Mouse (Mus musculus): ENCODE measurements around the gene Epb41.

Epb41 gene

DNA sequence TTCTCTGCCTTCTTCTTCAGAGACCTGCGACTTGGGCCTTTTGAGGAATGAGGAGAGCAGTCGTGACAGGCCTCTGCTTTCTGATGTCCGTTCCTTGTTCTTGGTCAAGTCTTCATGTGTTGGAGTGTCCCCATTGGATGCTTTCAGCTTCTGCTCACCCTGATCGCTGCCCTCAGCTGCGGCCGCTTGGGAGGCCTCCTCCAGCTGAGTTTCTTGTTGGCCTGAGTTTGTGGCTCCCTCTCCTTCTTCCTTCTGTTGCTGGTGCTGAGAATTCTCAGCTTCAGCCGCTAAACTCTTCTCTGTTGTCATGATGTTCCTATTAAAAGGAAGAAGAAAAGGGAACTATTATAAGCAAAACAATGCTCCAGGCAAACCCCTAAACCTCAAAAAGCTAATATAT, 68.0 kb downstream of the Epb41 start:
- no peak for DNase-seq

DNA sequence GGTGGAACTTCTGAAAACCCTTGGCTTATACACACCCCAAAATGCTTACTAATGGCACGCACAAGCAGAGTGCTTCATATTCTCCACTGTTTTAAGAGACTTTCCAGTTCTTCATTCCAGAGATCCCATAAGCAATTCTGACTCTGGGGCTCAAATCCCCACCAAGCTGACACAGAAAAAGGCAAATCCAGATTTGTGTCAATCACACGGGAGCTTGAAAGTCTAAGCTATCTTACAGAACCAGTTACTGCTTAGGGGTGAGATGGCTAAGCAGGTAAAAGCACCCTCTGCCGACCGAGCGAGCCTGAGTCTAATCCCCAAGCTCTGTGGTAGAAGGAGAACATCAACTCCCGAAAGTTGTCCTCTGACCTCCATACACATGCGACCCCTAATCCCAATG, 76.5 kb downstream of the Epb41 start:
- DNase-seq = no peak

DNA sequence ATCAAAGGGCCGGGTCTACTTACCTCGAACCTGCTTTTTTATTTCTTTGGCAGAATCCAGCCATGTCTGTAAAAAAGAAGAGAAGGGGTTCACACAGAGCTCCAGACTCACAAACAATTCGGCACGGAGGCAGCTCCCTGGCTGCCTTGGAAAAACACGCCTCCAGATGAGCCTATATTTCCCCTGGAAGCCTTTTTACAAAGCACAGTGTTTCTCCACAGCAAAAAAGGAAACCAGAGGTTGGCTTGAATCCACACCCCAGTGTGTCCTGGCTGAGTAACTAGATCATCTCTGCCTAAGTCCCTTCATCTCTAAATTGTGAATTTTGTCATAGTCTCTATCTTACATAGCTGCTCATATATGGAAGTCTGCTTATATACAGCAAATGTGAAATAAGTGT, 77.6 kb downstream of the Epb41 start:
- DNase-seq = no peak

DNA sequence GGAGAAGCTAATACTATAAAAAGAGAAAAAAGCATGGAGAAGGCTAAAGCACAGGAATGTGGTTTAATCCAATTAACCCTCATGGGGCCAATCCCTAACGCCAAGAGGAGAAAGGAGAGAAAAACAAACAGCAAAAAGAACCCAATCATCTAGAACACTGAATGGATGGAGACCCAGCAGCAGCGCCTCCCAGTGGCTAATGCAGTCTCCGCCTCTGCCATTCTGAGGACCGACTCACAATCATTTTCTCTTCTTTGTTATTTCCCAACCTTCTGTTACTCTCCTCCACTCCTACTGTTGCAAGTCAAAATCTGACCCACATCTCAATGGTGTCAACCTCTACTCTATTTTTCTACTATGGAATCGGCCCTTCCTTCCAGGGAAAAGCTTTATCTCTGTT, 78.1 kb downstream of the Epb41 start:
- no peak for DNase-seq

DNA sequence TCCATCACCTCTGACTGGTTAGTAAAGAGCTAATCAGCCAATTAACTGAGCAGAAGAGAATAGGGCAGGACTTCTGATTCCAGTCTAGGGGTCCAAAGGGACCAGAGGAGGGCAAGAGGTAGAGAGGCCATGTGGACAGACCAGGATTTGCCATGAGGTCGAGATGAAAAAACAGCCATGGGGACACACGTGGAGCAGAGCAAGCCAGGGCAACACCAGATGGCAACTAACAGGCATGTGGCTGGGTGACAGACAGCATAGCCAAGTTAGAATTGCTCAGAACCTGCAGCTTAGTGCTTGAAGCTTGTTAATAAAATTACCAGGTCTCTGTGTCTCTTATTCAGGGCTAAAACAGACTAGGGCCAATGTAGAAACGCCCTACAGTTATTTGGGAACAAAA, 81.3 kb downstream of the Epb41 start:
- DNase-seq = no peak

DNA sequence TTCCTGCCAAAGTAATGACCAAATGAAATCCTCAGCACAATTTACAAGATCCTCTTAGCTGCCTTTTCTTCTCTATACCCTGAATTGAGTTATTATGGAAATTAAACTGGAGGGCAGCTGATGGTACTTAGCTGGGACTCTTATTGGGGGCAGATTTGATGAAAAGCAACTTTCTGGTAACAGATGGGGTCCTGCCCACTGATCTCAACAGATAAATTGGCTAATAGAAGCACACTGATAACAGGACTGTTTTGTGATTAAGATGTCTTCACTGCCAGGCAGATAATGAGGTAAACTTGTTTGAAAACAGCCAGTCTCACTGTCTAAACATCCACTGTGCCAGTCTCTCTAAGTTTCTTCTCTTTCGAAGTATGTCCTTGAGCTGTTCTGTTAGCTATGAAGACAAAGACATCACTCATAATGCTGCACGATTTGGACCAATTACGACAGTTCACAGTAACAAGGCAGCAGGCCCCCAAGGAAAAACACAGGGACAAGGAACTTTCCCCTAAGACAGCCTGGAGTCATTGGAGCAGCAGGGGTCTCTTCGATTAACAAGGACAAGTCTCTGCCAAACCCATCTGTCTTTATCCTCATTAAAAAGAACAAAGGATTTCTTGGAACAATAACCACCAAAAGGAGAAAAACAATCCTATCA, 92.1 kb downstream of the Epb41 start:
- DNase-seq = no peak

DNA sequence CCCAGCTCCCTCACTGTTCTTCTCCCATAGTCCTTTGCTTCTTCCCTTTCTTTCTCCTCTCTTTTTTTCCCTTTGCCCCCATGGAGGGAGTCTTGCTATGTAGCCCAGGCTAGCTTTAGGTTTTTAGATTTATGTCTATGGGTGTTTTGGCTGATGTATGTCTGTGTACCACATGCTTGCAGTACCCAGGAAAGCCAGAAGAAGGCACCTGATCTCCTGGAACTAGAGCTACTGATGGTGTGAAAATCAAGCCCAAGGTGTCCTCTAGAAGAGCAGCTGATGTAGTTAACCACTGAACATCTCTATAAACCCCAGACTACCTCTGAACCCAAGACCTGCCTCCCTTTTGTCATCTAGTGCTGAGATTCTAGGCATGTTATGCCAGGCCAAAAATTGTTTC, 93.4 kb downstream of the Epb41 start:
- no peak for DNase-seq

GRCm38 (mm10) chr4:131977201-131977600, 97.9 kb downstream of the Epb41 start:
- DNase-seq = peak; percentile 52 to 78

DNA sequence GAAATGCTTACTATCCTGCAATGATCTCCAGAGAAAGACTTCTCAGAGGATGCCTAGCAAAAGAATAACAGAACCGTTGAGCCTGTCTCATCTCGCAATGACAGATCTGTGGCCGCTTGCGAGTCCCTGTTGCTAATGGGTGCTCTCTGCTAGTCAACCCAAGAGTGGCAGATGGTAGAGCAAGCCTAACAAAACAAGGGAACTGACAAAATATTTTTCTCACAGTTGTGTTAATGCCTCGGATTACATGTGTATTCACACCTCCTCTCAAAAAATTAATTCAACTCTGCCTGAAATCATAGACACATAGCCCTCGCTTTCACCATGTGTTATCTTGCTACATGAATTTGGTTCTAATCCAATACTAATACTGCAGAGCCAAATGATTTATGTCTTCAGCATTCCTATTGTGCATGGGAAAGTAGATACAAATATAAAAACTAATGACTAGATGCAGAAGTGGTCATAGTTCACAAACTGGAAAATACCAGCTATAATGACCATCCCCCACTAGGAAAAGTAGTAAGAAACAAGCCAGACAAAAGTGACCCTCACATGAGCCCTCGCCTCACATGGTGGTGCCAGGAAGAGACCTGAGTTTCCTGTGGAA, 104.8 kb downstream of the Epb41 start:
- DNase-seq = no peak

DNA sequence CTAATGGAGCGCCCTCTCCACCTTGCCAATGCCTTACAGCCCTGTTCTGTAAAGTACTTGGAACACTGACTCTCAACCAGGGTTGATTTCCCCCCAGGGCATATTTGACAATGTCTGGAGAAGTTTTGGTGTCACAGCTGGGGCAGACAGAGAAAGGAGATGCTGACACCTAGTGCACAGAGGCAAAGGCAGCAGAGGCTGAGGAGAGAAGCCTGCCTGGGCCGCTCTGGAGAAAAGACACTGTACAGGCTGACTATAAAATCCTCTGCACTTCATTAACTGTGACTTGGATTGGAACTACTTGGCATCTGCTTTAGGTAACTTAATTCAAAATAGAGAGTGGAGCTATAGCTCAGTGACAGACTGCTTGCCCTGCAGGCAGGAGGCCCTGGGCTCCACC, 106.2 kb downstream of the Epb41 start:
- no peak for DNase-seq

DNA sequence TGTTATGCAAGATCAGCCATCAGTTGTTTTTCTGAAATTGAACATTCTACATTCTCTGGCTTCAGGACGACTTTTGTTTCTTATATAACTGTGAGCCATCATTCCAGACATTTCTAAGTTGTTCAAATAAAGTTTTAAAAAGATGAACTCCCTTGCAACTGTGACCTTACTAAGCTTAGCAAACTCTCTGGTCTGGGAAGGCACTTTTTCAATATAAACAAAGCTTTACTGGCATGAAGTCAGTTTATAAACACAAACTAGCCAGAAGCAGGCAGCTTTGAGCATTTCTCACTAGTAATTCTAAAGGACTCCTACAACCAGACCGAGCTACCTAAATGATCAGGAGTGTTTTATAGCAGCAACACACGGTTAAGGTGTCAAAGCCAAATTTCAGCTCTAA, 118.0 kb downstream of the Epb41 start:
- DNase-seq = peak in 1 of 2 experiments; percentile 11

DNA sequence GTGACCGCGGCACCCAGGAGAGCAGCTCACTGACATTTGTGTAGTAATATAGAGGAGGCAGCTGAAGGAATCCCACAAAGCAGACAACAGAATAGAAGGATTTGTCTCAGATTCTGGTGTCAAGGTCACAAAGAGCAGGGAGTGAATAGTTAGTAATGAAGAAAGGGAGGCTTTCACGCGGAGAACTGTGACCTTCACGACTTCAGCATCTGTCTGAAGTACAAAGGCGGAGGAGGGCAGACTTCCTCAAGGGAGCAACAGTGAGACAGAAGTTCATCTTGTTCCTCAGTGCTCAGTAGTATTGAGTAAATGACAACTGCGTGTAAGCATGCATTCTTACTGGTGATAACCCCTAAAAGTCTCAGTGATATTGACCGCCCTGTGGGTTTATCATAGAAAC, 124.5 kb downstream of the Epb41 start:
- DNase-seq = no peak

DNA sequence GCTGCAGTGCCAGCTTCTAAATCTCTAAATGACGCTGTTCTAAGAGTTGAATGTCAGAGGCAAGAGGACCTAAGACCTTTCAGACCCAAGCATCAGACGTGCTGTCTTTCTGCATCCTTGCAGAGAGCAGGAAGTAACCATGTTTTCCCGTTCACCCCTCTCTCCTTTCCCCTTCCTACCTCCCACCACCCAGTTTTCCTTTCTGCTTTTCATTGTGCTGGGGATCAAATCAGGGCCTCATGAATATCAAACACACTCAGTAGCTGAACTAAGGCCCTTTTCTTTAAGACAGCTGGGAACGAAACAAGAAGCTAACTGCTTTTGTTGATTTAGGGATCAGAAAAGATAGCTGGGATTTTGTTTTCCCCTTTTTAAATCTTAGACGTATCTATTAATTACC, 125.2 kb downstream of the Epb41 start:
- DNase-seq = no peak

GRCm38 (mm10) chr4:131947848-131948247, 127.3 kb downstream of the Epb41 start:
- no peak for DNase-seq

- DNase-seq = no peak
Observed at GRCm38 (mm10) chr4:131940846-131941245, 134.3 kb downstream of the Epb41 start.

DNA sequence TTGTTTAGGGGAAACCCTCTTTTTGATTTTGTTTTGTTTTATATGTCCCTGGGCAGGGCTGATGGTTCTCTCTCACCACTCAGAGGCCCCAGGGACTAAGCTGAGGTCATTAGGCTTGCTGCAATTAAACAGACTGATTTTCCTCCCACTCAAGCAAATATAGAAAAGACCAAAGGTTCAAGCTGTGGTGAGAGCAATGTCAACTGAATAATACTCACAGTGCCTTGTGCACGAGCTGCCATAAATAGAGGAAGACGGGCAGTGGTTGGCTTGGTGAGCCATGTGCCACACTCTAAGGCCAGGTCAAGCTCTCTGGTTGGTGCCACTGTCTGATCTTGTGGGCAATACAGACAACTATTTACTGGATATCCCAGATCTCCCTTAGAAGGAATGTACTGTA, 135.7 kb downstream of the Epb41 start:
- DNase-seq = no peak

DNA sequence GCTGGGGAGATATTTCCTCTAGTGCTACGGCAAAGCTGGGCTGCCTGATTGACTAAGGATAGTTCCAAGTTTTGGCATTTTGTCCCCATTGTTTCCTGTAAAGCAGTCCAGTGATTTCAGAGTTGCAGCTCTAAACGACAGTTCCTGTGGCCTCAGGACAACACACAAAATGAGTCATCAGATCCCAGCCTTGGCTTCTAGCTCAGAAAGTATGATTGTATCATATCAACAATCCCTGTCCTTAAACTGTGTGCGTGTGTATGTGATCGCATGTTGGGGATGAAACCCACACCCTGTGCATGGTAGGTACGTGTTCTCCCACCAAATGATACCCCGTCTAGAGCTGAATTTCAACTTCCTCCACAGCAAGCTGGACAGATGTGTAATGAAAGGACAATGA, 146.0 kb downstream of the Epb41 start:
- no peak for DNase-seq

DNA sequence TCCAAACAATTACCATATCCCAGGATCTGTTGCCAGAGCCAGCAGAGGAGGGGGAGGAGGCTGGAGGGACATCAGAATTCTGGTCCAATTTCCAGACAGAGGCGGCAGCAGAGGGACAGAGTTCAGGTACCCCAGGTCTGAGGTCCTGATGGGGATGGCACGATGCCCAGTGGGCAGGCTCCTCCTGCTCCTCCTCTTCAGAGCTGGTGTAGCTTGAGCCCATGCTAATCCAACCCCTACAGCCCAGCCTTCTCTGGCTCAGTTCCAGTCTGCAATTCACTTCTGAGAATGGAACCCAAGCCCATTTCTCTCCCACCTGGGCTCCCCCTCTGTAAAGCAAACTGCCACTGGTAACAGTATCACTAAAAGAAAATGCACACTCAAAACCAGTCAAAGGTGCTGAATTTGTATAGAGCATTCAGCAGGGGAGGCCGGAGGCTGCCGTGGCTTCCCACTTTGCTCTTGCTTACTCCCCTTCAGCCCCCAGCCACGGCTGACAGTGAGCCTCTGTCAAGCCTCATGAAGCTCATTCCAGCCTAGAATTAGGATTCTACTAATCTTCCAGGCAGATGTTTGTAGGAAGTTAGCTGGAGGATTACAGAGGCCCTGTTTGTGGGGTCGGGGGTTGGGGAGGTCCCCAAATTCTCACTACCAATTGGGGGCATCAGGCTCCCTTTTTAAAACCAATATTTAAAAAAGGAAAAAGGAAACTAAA, 150.9 kb downstream of the Epb41 start:
- DNase-seq = peak; percentile 89 to 90

DNA sequence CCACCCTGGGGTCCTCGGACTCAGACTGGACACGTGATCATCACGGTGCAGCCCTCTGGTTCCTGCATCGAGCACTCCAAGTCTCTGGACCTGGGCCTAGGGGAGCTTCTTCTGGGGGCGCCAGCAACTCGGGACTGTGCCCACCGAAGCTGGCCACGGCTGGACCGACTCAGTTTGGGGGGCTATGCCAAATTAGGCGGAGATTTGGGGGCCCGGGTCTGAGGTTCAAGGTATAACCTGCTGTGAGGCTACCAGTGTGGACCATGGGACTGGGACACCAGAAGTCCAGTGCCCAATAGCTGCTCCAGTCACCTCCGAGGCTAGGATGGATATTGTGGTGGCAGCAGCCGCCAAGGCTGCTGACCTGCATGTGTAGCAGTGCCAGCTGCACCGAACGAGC, 152.7 kb downstream of the Epb41 start:
- no peak for DNase-seq

- no peak for DNase-seq
Observed at GRCm38 (mm10) chr4:131921461-131922346, 153.4 kb downstream of the Epb41 start, which contains the start of gene Tmem200b. Gene Tmem200b (plus strand): TSS chr4:131921771.

- DNase-seq = peak; percentile 65 to 70
Observed at GRCm38 (mm10) chr4:131920595-131921351, 154.3 kb downstream of the Epb41 start.

- DNase-seq = peak in 1 of 2 experiments; percentile 46
Observed at GRCm38 (mm10) chr4:131920141-131920594, 155.0 kb downstream of the Epb41 start.

Measured in kidney, adult 8-10 months (tissue).